Mouse (Mus musculus) intestine, postnatal 0 days (tissue): Measurements from ENCODE around the gene Dtnbp1. TPM values are rescaled to one million over a fixed set of nuclear protein-coding genes. Genes with fewer than 3 reads are reported as not detected.

Source experiments
- ATAC-seq: fragments of 200-750 bp; cut with Nextera tagmentation; 2 replicates; pipeline ENCODE4 v1.8.0; 2017; ENCODE audit warnings: mild to moderate bottlenecking, moderate TSS enrichment, moderate library complexity
- H3K27ac ChIP-seq: fragments of 300-500 bp; sonication (generic); 2 replicates; pipeline ENCODE4 v1.5.1; 2014; ENCODE audit warnings: mild to moderate bottlenecking, low read depth, low read length, moderate library complexity
- H3K27me3 ChIP-seq: fragments of 300-500 bp; sonication (generic); replicated peaks from 2 replicates; pipeline ENCODE4 v1.6.1; 2014; ENCODE audit warnings: low read length, mixed read lengths; ENCODE audit not compliant: control insufficient read depth, insufficient read depth
- H3K36me3 ChIP-seq: fragments of 300-500 bp; sonication (generic); 2 replicates; pipeline ENCODE4 v1.6.1; 2014; ENCODE audit warnings: mild to moderate bottlenecking, moderate library complexity; ENCODE audit not compliant: control insufficient read depth, insufficient read depth
- H3K4me1 ChIP-seq: fragments of 300-500 bp; sonication (generic); replicated peaks from 2 replicates; pipeline ENCODE4 v1.6.1; 2014; ENCODE audit warnings: antibody characterized with exemption, low read length, mixed read lengths; ENCODE audit not compliant: control insufficient read depth, insufficient read depth
- H3K4me2 ChIP-seq: fragments of 300-500 bp; sonication (generic); replicated peaks from 2 replicates; pipeline ENCODE4 v1.6.1; 2014; ENCODE audit warnings: low read depth, mild to moderate bottlenecking, moderate library complexity
- H3K4me3 ChIP-seq: fragments of 300-500 bp; sonication (generic); 2 replicates; pipeline ENCODE4 v1.5.1; 2014; ENCODE audit warnings: low read depth, low read length
- H3K9ac ChIP-seq: fragments of 300-500 bp; sonication (generic); 2 replicates; pipeline ENCODE4 v1.6.1; 2014; ENCODE audit warnings: mild to moderate bottlenecking, low read depth, low read length
- H3K9me3 ChIP-seq: fragments of 300-500 bp; sonication (generic); 2 replicates; pipeline ENCODE4 v1.6.1; 2016; ENCODE audit warnings: mixed run types; ENCODE audit not compliant: control insufficient read depth
- CTCF ChIP-seq: sonication (generic); IDR thresholded peaks from 2 replicates; pipeline ENCODE4 v1.5.1; 2016; ENCODE audit warnings: low read depth, mild to moderate bottlenecking, control low read depth, antibody characterized with exemption, moderate library complexity
- WGBS: fragments of 180-500 bp; shearing (Covaris S2); extraction: QIAGEN DNeasy Blood & Tissue Kit; methylation state at CpG from one replicate; pipeline ENCODE4 v1.1.7; 2014; 5-methylcytosine and 5-hydroxymethylcytosine counted together
- polyA plus RNA-seq: library from polyadenylated mRNA; unstranded; fragments of >200 nt; fragmentation: Nextera tagmentation; extraction: Ambion mirVana; gene quantifications from 2 replicates; pipeline ENCODE4 v1.2.1, GENCODE M21; 2015

Gene Dtnbp1
- polyA plus RNA-seq, 1 experiment from 2014 or later, result 65.2 TPM

- H3K27me3 ChIP-seq, result no peaks in the 10 kb centered on the region
- ATAC-seq, result peak; percentile 51; the same call in 1 of the 2 replicates
- H3K36me3 ChIP-seq, result peaks cover 50% of the 10 kb centered on the region
- no peak for TF ChIP-seq CTCF
- no peak overlapping the region for H3K9ac ChIP-seq
- no peak overlapping the region for H3K4me2 ChIP-seq
- H3K27ac ChIP-seq, result no peak overlapping the region
- H3K4me3 ChIP-seq, result no peak overlapping the region
- no peaks in the 10 kb centered on the region for H3K9me3 ChIP-seq
- H3K4me1 ChIP-seq, result no peaks in the 10 kb centered on the region
- WGBS, result 48% methylated on average over 6 of the region's 6 CpGs
Observed at GRCm38 (mm10) chr13:44907702-44908101, 94.2 kb downstream of the Dtnbp1 start.

- H3K4me1 ChIP-seq, result no peaks in the 10 kb centered on the region
- ATAC-seq, result no peak
- no peak overlapping the region for H3K4me2 ChIP-seq
- no peaks in the 10 kb centered on the region for H3K9me3 ChIP-seq
- TF ChIP-seq CTCF, result no peak
- no peak overlapping the region for H3K4me3 ChIP-seq
- no peaks in the 10 kb centered on the region for H3K27me3 ChIP-seq
- H3K9ac ChIP-seq, result no peak overlapping the region
- peaks cover 56% of the 10 kb centered on the region for H3K36me3 ChIP-seq
- WGBS, result 91% methylated on average over 11 of the region's 11 CpGs
- no peak overlapping the region for H3K27ac ChIP-seq
Observed at GRCm38 (mm10) chr13:44906141-44906540, 95.8 kb downstream of the Dtnbp1 start.

GRCm38 (mm10) chr13:44904271-44904670 is 97.7 kb downstream of the Dtnbp1 start:
- WGBS, result 44% methylated on average over 1 of the region's 1 CpGs
- H3K4me1 ChIP-seq, result no peaks in the 10 kb centered on the region
- H3K4me3 ChIP-seq, result no peak overlapping the region
- no peak overlapping the region for H3K4me2 ChIP-seq
- no peak for ATAC-seq
- TF ChIP-seq CTCF, result no peak
- H3K9me3 ChIP-seq, result no peaks in the 10 kb centered on the region
- H3K27ac ChIP-seq, result no peak overlapping the region
- no peaks in the 10 kb centered on the region for H3K27me3 ChIP-seq
- no peak overlapping the region for H3K9ac ChIP-seq
- peaks cover 38% of the 10 kb centered on the region for H3K36me3 ChIP-seq

DNA sequence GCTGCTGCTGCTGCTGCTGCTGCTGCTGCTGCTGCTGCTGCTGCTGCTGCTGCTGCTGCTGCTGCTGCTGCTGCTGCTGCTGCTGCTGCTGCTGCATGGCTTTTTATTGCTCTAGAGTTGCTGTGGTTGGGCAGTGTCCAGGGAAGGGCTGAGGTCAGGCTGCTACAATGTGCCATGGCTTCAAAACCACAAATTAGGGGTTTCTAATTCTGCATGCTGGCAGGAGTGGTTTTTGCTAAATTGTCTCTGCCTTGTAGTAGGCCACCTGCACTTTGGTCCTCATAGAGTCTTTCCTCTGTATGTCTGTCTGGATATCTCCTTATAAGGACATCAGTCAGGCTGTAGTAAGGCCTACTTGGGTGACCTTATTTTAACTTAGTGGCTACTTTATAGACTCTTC is 98.5 kb downstream of the Dtnbp1 start:
- Histone ChIP-seq H3K9me3 (no peaks in the 10 kb centered on the region), H3K9ac (no peak overlapping the region), H3K4me3 (no peak overlapping the region), H3K36me3 (peaks cover 36% of the 10 kb centered on the region), H3K27ac (no peak overlapping the region), H3K27me3 (no peaks in the 10 kb centered on the region), H3K4me2 (no peak overlapping the region), H3K4me1 (no peaks in the 10 kb centered on the region)
- no peak for TF ChIP-seq CTCF
- no peak for ATAC-seq

DNA sequence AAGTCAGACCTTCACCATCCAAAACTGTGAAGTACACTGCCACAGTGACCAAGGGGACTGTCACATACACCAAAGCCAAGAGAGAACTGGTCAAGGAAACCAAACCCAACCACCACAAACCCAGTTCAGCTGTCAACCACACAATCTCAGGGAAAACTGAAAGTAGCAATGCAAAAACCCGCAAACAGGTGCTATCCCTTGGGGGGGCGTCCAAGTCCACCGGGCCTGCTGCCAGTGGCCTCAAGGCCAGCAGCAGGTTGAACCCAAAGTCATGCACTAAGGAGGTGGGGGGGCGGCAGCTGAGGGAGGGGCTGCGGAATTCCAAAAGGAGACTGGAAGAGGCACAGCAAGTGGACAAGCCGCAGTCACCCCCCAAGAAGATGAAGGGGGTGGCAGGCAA is 99.6 kb downstream of the Dtnbp1 start:
- no peak overlapping the region for H3K27ac ChIP-seq
- no peaks in the 10 kb centered on the region for H3K27me3 ChIP-seq
- peaks cover 48% of the 10 kb centered on the region for H3K36me3 ChIP-seq
- 97% methylated on average over 6 of the region's 6 CpGs for WGBS
- H3K4me3 ChIP-seq, result no peak overlapping the region
- no peak for TF ChIP-seq CTCF
- no peaks in the 10 kb centered on the region for H3K4me1 ChIP-seq
- no peak overlapping the region for H3K9ac ChIP-seq
- no peak overlapping the region for H3K4me2 ChIP-seq
- no peaks in the 10 kb centered on the region for H3K9me3 ChIP-seq
- ATAC-seq, result no peak

GRCm38 (mm10) chr13:44896211-44896610 is 105.7 kb downstream of the Dtnbp1 start:
- H3K36me3 ChIP-seq, result peaks cover 31% of the 10 kb centered on the region
- no peaks in the 10 kb centered on the region for H3K9me3 ChIP-seq
- H3K9ac ChIP-seq, result no peak overlapping the region
- WGBS, result 94% methylated on average over 12 of the region's 12 CpGs
- TF ChIP-seq CTCF, result no peak
- no peak overlapping the region for H3K27ac ChIP-seq
- H3K27me3 ChIP-seq, result no peaks in the 10 kb centered on the region
- ATAC-seq, result no peak
- H3K4me2 ChIP-seq, result no peak overlapping the region
- no peaks in the 10 kb centered on the region for H3K4me1 ChIP-seq
- no peak overlapping the region for H3K4me3 ChIP-seq
